Mouse (Mus musculus): ENCODE results near the gene Trrap. TPM values are rescaled to one million over a fixed set of nuclear protein-coding genes. Genes with fewer than 3 reads are reported as not detected.
"Not testable (repeated sequence)": the region's sequence is repeated elsewhere in the genome, so short reads cannot be mapped to it uniquely, and the experiment has no call there.

Trrap gene
- 77.8 and 124 TPM in 2 replicates for total RNA-seq (2014; fragmentation: Nextera tagmentation)
- 33.5 and 40.3 TPM in 2 replicates for total RNA-seq (2017)

GRCm38 (mm10) chr5:144767106-144767798 is at the start of gene Trrap:
Gene Trrap, plus strand, starts transcription at chr5:144767732.
- not testable (repeated sequence) for ATAC-seq (replicated peaks; ENCODE audit: low FRiP score, low TSS enrichment, poor library complexity, severe bottlenecking)

- no peak for ATAC-seq (replicated peaks; ENCODE audit: low FRiP score, low TSS enrichment, poor library complexity, severe bottlenecking)
Measured at GRCm38 (mm10) chr5:144719781-144720180, 47.8 kb upstream of the Trrap start.

GRCm38 (mm10) chr5:144720281-144720680 is 47.3 kb upstream of the Trrap start:
- no peak for ATAC-seq (replicated peaks; ENCODE audit: low FRiP score, low TSS enrichment, poor library complexity, severe bottlenecking)

- ATAC-seq (replicated peaks; ENCODE audit: low FRiP score, low TSS enrichment, poor library complexity, severe bottlenecking): no peak
Measured at GRCm38 (mm10) chr5:144724926-144725325, 42.6 kb upstream of the Trrap start.

- no peak for ATAC-seq (replicated peaks; ENCODE audit: low FRiP score, low TSS enrichment, poor library complexity, severe bottlenecking)
Measured at GRCm38 (mm10) chr5:144725554-144725953, 42.0 kb upstream of the Trrap start.

- peak; percentile 90 for ATAC-seq (replicated peaks; ENCODE audit: low FRiP score, low TSS enrichment, poor library complexity, severe bottlenecking)
Measured at GRCm38 (mm10) chr5:144727119-144727518, 40.4 kb upstream of the Trrap start.

- no peak for ATAC-seq (replicated peaks; ENCODE audit: low FRiP score, low TSS enrichment, poor library complexity, severe bottlenecking)
Measured at GRCm38 (mm10) chr5:144728237-144728636, 39.3 kb upstream of the Trrap start.

- no peak for ATAC-seq (replicated peaks; ENCODE audit: low FRiP score, low TSS enrichment, poor library complexity, severe bottlenecking)
Measured at GRCm38 (mm10) chr5:144729216-144729615, 38.3 kb upstream of the Trrap start.

- peak; percentile 71 for ATAC-seq (replicated peaks; ENCODE audit: low FRiP score, low TSS enrichment, poor library complexity, severe bottlenecking)
Measured at GRCm38 (mm10) chr5:144733953-144734352, 33.6 kb upstream of the Trrap start.

- ATAC-seq (replicated peaks; ENCODE audit: low FRiP score, low TSS enrichment, poor library complexity, severe bottlenecking): peak; percentile 69
Measured at GRCm38 (mm10) chr5:144734949-144735348, 32.6 kb upstream of the Trrap start.

- ATAC-seq (replicated peaks; ENCODE audit: low FRiP score, low TSS enrichment, poor library complexity, severe bottlenecking): no peak
Measured at GRCm38 (mm10) chr5:144737101-144737500, 30.4 kb upstream of the Trrap start.

GRCm38 (mm10) chr5:144752432-144752831 is 15.1 kb upstream of the Trrap start:
- peak; percentile 48; the same call in 1 of the 2 replicates for ATAC-seq (replicated peaks; ENCODE audit: low FRiP score, low TSS enrichment, poor library complexity, severe bottlenecking)

GRCm38 (mm10) chr5:144753041-144753440 is 14.5 kb upstream of the Trrap start:
- ATAC-seq (replicated peaks; ENCODE audit: low FRiP score, low TSS enrichment, poor library complexity, severe bottlenecking): peak; percentile 92

- no peak for ATAC-seq (replicated peaks; ENCODE audit: low FRiP score, low TSS enrichment, poor library complexity, severe bottlenecking)
Measured at GRCm38 (mm10) chr5:144755191-144755590, 12.3 kb upstream of the Trrap start.

GRCm38 (mm10) chr5:144757402-144757801 is 10.1 kb upstream of the Trrap start:
- ATAC-seq (replicated peaks; ENCODE audit: low FRiP score, low TSS enrichment, poor library complexity, severe bottlenecking): no peak

GRCm38 (mm10) chr5:144758422-144758821 is 9.1 kb upstream of the Trrap start:
- ATAC-seq (replicated peaks; ENCODE audit: low FRiP score, low TSS enrichment, poor library complexity, severe bottlenecking): no peak

GRCm38 (mm10) chr5:144761161-144761868 is 6.2 kb upstream of the Trrap start, which contains the start of gene Tmem130:
Gene Tmem130, minus strand, starts transcription at chr5:144761818.
- ATAC-seq (replicated peaks; ENCODE audit: low FRiP score, low TSS enrichment, poor library complexity, severe bottlenecking): peak; percentile 47

- ATAC-seq (replicated peaks; ENCODE audit: low FRiP score, low TSS enrichment, poor library complexity, severe bottlenecking): no peak
Measured at GRCm38 (mm10) chr5:144766026-144766425, 1.5 kb upstream of the Trrap start.

GRCm38 (mm10) chr5:144766646-144767045 is 886 bp upstream of the Trrap start:
- ATAC-seq (replicated peaks; ENCODE audit: low FRiP score, low TSS enrichment, poor library complexity, severe bottlenecking): no peak

- ATAC-seq (replicated peaks; ENCODE audit: low FRiP score, low TSS enrichment, poor library complexity, severe bottlenecking): peak; percentile 84
Measured at GRCm38 (mm10) chr5:144767911-144768841, 644 bp downstream of the Trrap start.
